Mouse (Mus musculus) monocyte, adult 2 months (primary cell): ENCODE results near the gene Dlgap1.

Experiments used
- DNase-seq, 2 experiments: peaks; one replicate each; pipeline ENCODE4 v3.0.0; 2022; ENCODE audit warnings: low spot score in 2 of 2, low read depth in 1 of 2

Dlgap1 gene

GRCm38 (mm10) chr17:70614407-70615060 is 645.7 kb downstream of the Dlgap1 start:
- no peak for DNase-seq

GRCm38 (mm10) chr17:70622493-70622892 is 653.6 kb downstream of the Dlgap1 start:
- DNase-seq, result no peak

GRCm38 (mm10) chr17:70626396-70626795 is 657.5 kb downstream of the Dlgap1 start:
- no peak for DNase-seq

- DNase-seq, result no peak
Measured at GRCm38 (mm10) chr17:70626925-70627324, 658.1 kb downstream of the Dlgap1 start.

- DNase-seq, result no peak
Measured at GRCm38 (mm10) chr17:70629653-70630378, 660.9 kb downstream of the Dlgap1 start.

- no peak for DNase-seq
Measured at GRCm38 (mm10) chr17:70633181-70633944, 664.5 kb downstream of the Dlgap1 start.

- no peak for DNase-seq
Measured at GRCm38 (mm10) chr17:70643211-70643610, 674.3 kb downstream of the Dlgap1 start.

GRCm38 (mm10) chr17:70646641-70647040 is 677.8 kb downstream of the Dlgap1 start:
- no peak for DNase-seq

GRCm38 (mm10) chr17:70661382-70661781 is 692.5 kb downstream of the Dlgap1 start:
- no peak for DNase-seq

GRCm38 (mm10) chr17:70663992-70664391 is 695.1 kb downstream of the Dlgap1 start:
- DNase-seq, result no peak

GRCm38 (mm10) chr17:70664484-70665040 is 695.7 kb downstream of the Dlgap1 start:
- no peak for DNase-seq

GRCm38 (mm10) chr17:70673985-70674384 is 705.1 kb downstream of the Dlgap1 start:
- DNase-seq, result no peak

GRCm38 (mm10) chr17:70676522-70676921 is 707.6 kb downstream of the Dlgap1 start:
- no peak for DNase-seq

- DNase-seq, result peak in 1 of 2 experiments; percentile 18
Measured at GRCm38 (mm10) chr17:70683561-70684167, 714.8 kb downstream of the Dlgap1 start.

- DNase-seq, result no peak
Measured at GRCm38 (mm10) chr17:70690174-70690573, 721.3 kb downstream of the Dlgap1 start.

GRCm38 (mm10) chr17:70690598-70690997 is 721.7 kb downstream of the Dlgap1 start:
- DNase-seq, result no peak

- peak; percentile 27 to 51 for DNase-seq
Measured at GRCm38 (mm10) chr17:70706976-70707818, 738.3 kb downstream of the Dlgap1 start.

- DNase-seq, result no peak
Measured at GRCm38 (mm10) chr17:70707819-70708140, 738.9 kb downstream of the Dlgap1 start.

- DNase-seq, result no peak
Measured at GRCm38 (mm10) chr17:70709545-70709944, 740.7 kb downstream of the Dlgap1 start.

- no peak for DNase-seq
Measured at GRCm38 (mm10) chr17:70713470-70713869, 744.6 kb downstream of the Dlgap1 start.
